Mouse (Mus musculus) ES-E14 (cell line): ENCODE results near the gene Hoxa3.

Experiments used
- CHD2 ChIP-seq: IDR thresholded peaks from 2 replicates; pipeline ENCODE4 v1.6.1; 2014; ENCODE audit warnings: mild to moderate bottlenecking, low read depth, low read length, inconsistent platforms
- HCFC1 ChIP-seq: IDR thresholded peaks from 2 replicates; pipeline ENCODE4 v1.6.1; 2012; ENCODE audit warnings: low read length, inconsistent platforms, borderline replicate concordance; ENCODE audit not compliant: insufficient read depth
- ZC3H11A ChIP-seq: IDR thresholded peaks from 2 replicates; pipeline ENCODE4 v1.6.1; 2012; ENCODE audit warnings: low read depth, mild to moderate bottlenecking, inconsistent platforms, low read length, borderline replicate concordance
- ZNF384 ChIP-seq: IDR thresholded peaks from 2 replicates; pipeline ENCODE4 v1.6.1; 2012; ENCODE audit warnings: low read depth, low read length, inconsistent platforms

GRCm38 (mm10) chr6:52221337-52221992 lies 8.3 kb upstream of the Hoxa3 start, which contains the start of gene Hoxa7:
- TF ChIP-seq CHD2: no peak
- TF ChIP-seq ZNF384: no peak
- TF ChIP-seq HCFC1: no peak
- peak; percentile 92 for TF ChIP-seq ZC3H11A
